Mouse (Mus musculus): ENCODE measurements at regions not wholly inside any gene's neighbourhood (a gene's known extent, or its start where the extent isn't known, plus 50 kb on each side); places are given as distances from the start of the nearest gene placed in this dataset.

- no peak for DNase-seq (ENCODE audit: low spot score in 2 of 2)
Measured at GRCm38 (mm10) chr10:98041766-98042165, 315.2 kb upstream of the C030005K15Rik start.

GRCm38 (mm10) chr10:98043873-98044272, 317.3 kb upstream of the C030005K15Rik start:
- DNase-seq (ENCODE audit: low spot score in 2 of 2): no peak

- no peak for DNase-seq (ENCODE audit: low spot score in 2 of 2)
Measured at GRCm38 (mm10) chr10:98044579-98044978, 318.0 kb upstream of the C030005K15Rik start.

GRCm38 (mm10) chr10:98073432-98073831, 346.9 kb upstream of the C030005K15Rik start:
- no peak for DNase-seq (ENCODE audit: low spot score in 2 of 2)

DNA sequence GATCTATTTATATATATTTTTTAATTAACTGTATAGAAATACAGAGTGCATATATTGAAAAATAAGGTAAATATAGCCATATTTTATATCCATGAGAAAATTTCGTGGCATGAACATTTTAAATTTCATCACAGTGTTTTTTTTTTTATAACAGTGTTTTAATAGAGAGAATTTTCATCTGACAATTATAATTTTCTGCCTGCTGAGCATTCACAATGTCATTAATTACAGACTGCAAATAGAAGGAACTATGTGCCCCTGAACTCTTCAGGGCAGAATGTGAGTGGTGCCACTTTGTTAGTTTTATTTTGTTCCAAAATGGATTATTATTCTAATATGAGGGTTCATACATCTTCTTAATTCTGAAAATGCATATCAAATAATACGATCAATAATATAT, 358.3 kb upstream of the C030005K15Rik start:
- no peak for DNase-seq (ENCODE audit: low spot score in 2 of 2)

GRCm38 (mm10) chr10:98116296-98116695, 389.7 kb upstream of the C030005K15Rik start:
- DNase-seq (ENCODE audit: low spot score in 2 of 2): no peak

DNA sequence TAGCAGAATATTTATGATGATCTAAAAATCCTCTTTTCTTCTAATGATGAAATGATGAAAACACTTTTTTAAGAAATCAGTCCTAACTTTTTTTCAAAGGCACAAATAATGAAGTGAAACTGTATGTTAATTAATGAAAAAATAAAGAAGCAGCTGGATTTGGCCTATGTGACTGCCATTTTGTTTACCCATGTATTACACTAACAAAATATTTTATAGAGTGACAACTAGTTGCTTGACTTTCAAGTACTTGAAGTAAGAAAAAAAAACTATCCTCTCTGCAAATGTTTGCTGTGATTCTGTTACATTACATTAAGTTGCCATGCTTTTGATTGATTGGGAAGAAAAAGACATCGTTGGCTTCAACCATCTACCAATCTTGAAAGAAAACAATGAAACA, 399.2 kb upstream of the C030005K15Rik start:
- no peak for DNase-seq (ENCODE audit: low spot score in 2 of 2)

DNA sequence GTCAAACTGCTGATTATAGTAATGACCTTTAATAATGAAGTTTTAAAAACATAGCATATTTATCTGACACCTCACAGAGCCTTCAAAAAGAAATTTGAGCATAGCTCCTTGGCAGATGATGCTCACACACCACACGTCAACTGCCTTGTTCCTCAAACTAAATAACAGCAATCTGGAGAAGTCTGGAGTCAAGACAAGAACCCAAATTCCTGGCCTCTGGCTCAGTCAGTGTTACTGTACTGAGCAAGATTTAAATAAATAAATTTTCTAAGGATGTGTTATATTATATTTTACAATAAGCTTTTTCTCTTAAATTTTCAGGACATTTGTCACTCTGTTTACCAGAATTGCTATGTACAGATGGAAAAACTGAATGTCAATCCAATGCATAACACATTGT, 408.5 kb upstream of the C030005K15Rik start:
- DNase-seq (ENCODE audit: low spot score in 2 of 2): no peak

DNA sequence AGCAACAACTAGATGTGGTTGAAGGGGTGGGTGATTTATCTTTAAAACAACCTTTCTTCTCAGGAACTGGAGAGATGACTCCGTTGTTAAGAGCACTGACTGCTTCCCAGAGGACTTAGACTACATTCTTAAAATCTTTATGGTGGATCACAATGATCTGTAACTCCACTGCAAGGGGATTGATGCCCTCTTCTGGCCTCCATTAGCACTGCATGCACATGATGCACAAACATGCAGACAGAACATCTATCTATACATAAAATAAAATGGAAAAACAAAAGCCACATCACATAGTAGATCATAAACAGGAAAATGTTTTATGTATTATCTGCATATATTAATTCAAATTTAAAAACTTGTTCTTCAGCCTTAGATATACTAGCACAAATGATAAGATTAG, 419.2 kb upstream of the C030005K15Rik start:
- DNase-seq (ENCODE audit: low spot score in 2 of 2): no peak

DNA sequence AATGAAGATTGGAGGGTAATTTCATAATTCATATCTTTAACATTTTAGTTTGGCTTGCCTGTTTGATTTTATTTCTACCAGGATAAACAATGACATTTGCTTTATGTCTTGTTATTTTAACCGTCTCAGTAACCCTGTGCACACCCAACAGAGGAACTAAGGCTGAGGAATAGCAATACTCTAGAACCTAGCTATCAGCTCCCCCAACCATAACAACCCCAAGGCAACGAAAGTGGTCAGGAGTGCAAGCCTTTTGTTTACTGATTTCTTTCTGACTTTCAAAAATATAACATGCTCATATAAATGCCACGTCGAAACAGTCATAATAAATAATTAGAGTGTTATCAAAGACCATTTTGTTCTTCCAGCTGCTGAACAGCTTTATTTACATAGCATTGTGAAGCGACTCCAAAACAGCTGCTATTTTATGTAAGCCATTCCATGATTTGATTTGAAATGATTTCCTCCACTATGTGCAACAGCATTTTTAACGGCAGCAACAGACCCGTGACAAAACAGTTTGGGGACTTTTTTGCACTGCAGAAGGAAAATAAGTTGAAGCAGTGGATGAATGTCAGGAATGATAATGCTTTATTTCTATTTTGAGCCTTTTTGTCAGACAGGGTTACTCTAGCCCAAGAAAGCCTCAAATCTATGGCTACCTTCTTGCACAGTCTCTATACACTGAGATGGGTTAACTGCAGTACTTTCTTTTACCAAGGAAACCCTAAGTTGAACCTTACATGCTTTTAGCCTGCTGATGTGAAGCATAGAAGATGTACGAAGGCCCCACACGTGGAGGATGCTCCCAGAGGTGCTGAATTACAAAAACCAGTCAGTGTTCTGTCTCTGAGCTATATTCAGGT, 420.7 kb upstream of the C030005K15Rik start:
- DNase-seq (ENCODE audit: low spot score in 2 of 2): no peak

DNA sequence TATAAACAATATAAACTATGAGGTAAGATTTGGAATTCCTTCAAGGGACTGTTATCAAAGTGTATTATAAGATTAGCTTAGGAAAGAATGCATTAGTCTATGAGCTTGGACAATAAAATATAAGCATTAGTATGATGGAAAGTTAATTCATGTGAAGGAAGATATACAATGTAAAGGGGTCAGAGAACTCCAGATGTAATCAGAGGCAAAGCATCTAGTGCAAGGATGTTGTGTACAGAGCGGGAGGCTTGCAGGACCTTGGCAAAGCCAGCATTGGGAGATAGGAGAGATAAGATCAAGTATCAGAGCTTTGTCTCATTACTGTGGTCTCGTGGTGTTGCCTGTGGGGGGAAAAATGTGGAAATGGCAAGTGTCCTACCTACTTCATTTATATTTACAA, 429.4 kb upstream of the C030005K15Rik start:
- no peak for DNase-seq (ENCODE audit: low spot score in 2 of 2)

GRCm38 (mm10) chr10:98185666-98186065, 459.1 kb upstream of the C030005K15Rik start:
- DNase-seq (ENCODE audit: low spot score in 2 of 2): no peak

DNA sequence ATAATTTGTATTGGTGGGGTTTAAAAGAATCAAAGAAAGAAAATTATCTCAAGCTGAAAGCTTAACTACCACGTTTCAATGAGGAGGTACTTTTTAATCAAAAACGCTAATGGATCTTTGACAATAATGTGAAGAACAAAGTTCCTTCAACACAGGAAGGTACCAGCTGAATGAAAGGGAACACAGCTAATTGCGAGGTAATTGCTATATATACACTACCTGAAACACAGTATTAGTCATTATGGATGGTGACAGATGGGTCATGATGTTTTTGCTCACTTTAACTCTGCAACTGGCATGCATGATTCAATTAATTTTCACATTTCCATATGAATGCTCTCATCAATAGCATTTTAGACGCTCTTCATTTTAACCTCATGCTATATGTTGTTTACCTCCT, 470.3 kb upstream of the C030005K15Rik start:
- no peak for DNase-seq (ENCODE audit: low spot score in 2 of 2)

DNA sequence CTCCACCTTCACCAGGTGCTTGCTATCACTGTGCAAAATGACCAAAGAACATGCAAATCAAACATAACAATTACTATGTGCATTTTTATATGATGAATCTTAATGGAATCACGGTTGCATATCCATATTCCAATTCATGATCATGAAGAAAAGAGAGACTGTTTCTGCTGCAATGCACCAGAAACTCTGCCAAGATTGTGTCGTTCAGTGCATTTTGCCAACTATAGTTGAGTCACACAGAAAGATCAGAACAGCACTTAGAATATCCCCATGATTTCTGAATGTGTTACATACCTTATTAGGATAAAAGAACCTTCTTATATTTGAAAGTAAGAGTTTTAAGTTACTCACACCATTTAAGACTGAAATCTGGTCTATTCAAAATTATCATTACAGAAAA, 483.7 kb upstream of the C030005K15Rik start:
- no peak for DNase-seq (ENCODE audit: low spot score in 2 of 2)

- DNase-seq (ENCODE audit: low spot score in 2 of 2): no peak
Measured at GRCm38 (mm10) chr10:98212876-98213587, 486.5 kb upstream of the C030005K15Rik start.

- DNase-seq (ENCODE audit: low spot score in 2 of 2): no peak
Measured at GRCm38 (mm10) chr10:98231017-98231416, 504.5 kb upstream of the C030005K15Rik start.

DNA sequence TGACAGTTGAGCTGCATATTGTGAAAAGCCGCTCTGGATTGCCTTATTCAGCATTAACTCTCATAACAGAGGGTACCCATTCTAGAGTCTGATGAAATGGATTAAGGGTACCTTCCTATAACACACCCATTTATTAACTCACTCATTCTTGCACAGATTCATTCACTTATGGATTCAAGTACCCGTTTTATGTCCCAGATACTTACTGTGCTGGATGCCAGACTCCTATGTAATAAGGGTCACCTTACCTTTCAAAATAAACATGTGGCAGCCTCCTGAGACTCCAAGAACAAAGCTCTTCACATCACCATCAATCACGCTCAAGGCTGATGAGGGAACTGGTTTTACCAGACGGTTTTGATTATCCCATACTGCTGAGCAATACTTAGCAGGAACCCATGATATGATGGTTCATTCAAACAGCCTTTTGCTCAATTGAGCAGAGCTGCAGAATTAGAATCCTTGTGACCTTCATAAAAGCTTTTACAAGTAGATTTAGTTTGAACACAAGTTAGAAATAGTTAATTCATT, 505.2 kb upstream of the C030005K15Rik start:
- DNase-seq (ENCODE audit: low spot score in 2 of 2): no peak

- no peak for DNase-seq (ENCODE audit: low spot score in 2 of 2)
Measured at GRCm38 (mm10) chr10:98248311-98248710, 521.8 kb upstream of the C030005K15Rik start.

DNA sequence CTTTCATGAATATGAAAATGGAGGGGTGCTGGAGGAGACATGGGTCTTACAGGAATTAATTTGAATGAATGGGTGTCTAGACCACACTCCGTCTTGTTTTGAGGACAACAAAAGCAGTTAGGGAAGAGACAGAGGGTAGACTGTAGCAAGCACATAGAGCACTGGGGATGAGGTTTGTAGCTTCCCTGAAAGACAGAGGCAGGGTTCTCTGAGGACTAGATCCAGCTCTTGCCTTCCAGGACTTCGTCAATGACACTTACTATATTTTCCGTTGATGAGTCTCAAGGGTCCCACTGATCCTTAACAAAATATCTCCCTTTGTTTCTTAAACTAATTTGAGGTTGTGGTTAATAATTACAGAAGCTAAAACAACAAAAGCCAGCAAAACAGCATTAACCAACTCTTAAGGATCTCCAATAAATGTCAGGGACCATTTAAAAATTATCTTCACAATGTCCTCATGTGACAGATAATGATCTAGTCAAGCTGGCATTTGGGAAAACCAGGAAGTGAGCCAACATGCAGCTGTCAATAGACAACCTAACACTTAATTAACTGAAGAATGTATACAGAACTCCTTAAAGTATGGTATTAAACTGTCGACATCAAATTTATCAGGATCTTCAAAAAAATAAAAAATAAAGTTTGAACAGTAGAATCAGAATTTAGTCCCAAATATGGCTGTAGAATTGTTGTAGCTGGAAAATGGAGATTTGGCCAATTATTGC, 531.6 kb upstream of the C030005K15Rik start:
- DNase-seq (ENCODE audit: low spot score in 2 of 2): no peak

GRCm38 (mm10) chr10:98259283-98259682, 532.7 kb upstream of the C030005K15Rik start:
- no peak for DNase-seq (ENCODE audit: low spot score in 2 of 2)

- DNase-seq (ENCODE audit: low spot score in 2 of 2): no peak
Measured at GRCm38 (mm10) chr10:98268511-98268910, 542.0 kb upstream of the C030005K15Rik start.

GRCm38 (mm10) chr10:98291617-98292016, 565.1 kb upstream of the C030005K15Rik start:
- DNase-seq (ENCODE audit: low spot score in 2 of 2): no peak

Measured in gastrocnemius, adult 8-10 months (tissue).